Mouse (Mus musculus) layer of hippocampus, postnatal 36 days (tissue): ENCODE data around the gene Hnrnph1. TPM values are rescaled to one million over a fixed set of nuclear protein-coding genes. Genes with fewer than 3 reads are reported as not detected.
A peak's percentile ranks its signal among the peaks of the same experiment; 100 is the strongest.
"Not testable (repeated sequence)": the region's sequence is repeated elsewhere in the genome, so short reads cannot be mapped to it uniquely, and the experiment has no call there.

Experiments used
- DNase-seq, 2 experiments: peaks; one replicate each; pipeline ENCODE4 v3.0.0; 2022
- total RNA-seq, 2 experiments: library from RNA; stranded (reverse); gene quantifications; 2 replicates each; pipeline ENCODE4 v1.2.3; 2021

Hnrnph1 gene
- 100 to 1,000 TPM; 303 to 325 TPM for total RNA-seq

- peak; percentile 98 for DNase-seq
These were observed at the start of gene Hnrnph1 for GRCm38 (mm10) chr11:50376911-50377891. Hnrnph1 (plus strand) TSS chr11:50376990.

- DNase-seq, result no peak
These were observed 48.6 kb upstream of the Hnrnph1 start for GRCm38 (mm10) chr11:50328075-50328625.

DNA sequence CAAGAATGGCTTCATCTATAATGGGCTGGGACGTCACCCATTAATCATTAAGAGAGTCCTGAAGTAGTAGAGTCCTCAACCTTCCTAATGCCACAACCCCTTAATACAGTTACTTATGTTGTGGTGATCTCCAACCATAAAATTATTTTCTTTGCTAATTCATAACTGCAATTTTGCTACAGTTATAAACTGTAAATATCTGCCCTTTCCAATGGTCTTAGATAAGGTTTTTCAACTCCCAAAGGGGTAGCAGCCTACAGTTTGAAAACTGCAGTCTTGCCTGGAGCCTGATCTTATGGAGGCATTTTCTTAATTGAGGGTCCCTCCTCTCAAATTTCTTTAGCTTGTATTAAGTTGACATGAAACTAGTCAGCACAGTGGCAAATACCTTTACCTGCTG is 47.4 kb upstream of the Hnrnph1 start:
- DNase-seq, result no peak

GRCm38 (mm10) chr11:50333181-50333580 is 43.6 kb upstream of the Hnrnph1 start:
- DNase-seq, result no peak

DNA sequence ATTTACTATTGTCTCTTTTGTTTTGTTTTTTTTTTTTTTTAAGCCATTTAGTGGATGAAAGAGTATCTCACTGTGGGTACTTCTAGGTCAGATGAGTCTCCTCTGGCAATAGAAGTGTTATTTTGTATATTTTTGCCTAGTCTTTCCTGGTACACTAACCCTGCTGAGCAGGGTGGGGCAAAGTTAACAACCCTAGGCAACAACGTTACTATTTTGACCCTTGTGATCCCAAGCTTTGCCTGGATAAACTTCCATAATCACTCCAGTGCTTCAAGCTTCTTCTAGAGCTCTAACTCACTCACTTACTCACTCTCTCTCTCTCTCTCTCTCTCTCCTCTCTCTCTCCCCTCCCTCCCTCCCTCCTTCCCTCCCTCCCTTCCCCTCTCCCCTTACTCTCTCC is 40.7 kb upstream of the Hnrnph1 start:
- no peak for DNase-seq

DNA sequence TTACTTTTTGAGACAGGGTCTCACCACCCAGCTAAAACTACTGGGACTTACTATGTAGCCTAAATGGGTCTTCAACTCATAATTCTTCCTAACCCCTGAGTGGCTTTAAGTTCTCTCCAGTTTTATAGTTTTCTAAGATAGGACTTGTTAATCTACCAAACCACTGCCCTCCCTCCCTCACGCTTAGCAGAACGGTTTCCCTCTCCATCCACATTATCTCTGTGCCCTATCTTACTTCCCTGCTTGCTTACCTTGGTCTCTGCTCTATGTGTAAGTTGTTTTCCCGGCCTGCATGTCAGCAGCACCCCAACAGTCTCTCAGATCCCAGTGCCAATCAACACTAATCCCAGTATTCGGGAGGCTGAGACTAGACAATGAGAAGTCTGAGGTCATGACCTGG is 39.9 kb upstream of the Hnrnph1 start:
- DNase-seq, result no peak

- DNase-seq, result no peak
These were observed 31.3 kb upstream of the Hnrnph1 start for GRCm38 (mm10) chr11:50345486-50345885.

DNA sequence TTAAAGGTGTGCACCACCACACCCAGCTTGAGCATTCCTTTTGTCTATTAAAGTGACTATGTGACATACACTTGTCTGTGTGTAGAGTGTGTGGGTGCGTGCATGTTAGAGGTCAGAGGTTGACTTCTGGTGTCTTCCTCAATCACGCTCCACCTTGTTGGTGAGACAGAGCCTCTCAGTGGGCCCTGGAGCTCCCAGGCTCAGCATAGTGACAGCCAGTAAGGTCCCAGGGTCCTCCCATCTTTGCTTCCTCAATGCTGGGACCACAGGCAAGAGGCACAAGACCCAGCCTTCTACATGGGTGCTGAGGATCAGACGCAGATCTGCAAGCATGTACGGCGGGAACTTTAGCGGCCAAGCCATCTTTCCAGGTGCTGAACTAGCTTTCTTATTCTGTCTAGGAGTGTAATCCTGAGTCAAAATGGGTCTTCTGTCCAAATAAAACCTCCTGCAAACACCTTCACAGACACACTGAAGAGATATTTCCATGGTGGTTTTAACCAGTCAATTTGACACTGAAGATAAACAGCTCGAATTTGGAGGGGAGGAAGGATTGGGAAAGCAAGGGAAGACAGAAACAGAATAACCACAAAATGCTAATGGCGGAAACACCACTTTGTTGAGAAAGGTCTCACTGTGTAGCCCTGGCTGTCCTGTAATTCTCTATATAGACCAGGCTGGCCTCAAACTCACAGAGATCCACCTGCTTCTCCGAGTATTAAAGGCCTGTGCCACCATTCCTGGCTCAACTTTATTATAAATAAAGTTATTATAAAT is 30.3 kb upstream of the Hnrnph1 start:
- no peak for DNase-seq

DNA sequence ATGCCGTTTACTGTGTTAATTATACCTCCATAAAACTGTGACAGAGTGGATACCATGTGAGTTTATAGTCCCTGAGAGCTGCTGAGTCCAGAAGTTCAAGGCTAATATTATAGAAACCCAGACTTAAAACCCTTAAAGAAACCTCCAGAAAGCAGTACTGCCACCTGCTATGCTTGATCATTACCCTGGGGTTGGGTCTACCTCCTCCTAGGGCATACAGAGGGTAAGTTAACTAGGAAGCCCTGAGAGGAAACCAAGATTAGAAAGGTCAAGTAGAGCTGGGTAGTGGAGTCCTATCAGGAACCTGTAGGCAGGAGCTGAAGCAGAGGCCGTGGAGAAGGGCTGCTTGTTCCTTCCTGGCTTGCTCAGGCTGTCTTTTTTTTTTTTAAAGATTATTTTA is 24.6 kb upstream of the Hnrnph1 start:
- DNase-seq, result no peak

GRCm38 (mm10) chr11:50354162-50354561 is 22.6 kb upstream of the Hnrnph1 start, which contains the start of gene Cby3:
Cby3 (plus strand) TSS chr11:50354462.
- DNase-seq, result no peak

DNA sequence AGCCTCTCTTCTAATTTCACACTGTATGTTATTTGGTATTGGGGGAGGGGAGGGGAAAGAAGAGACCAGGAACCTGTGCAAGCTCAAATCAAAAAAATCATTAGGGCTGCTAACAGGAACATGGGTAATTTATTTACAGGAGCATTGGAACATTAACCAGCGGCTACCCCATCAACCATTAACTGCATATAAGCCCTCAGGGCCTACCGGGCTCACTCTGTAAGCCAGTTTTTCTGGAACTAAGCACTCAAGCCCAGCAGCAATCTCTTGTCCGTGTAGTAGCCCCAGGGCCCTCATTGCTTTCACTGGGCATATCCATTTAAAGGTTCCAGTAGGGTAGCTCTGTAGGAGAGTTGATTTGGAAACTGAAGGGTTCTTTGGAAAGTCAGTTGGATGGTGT is 21.9 kb upstream of the Hnrnph1 start:
- DNase-seq, result no peak

DNA sequence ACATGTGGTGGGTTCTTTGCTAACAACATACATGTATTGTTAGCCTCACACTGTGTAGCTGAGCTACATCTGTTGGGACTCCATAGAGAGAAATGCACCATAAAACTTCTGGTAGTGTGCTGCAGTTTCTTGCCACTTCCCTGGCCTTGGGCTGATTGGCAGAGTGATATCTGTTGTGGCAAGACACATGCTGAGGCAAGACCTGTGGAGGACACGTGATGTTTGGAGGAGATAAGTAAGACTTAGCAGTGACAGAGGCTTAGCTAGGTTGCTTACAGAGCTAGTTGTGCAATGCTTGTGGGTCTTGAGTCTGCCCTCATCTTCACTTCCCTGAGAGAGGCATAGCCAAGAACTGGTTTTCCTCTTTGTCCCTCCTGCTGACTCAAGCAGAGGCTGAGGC is 21.4 kb upstream of the Hnrnph1 start:
- DNase-seq, result no peak

DNA sequence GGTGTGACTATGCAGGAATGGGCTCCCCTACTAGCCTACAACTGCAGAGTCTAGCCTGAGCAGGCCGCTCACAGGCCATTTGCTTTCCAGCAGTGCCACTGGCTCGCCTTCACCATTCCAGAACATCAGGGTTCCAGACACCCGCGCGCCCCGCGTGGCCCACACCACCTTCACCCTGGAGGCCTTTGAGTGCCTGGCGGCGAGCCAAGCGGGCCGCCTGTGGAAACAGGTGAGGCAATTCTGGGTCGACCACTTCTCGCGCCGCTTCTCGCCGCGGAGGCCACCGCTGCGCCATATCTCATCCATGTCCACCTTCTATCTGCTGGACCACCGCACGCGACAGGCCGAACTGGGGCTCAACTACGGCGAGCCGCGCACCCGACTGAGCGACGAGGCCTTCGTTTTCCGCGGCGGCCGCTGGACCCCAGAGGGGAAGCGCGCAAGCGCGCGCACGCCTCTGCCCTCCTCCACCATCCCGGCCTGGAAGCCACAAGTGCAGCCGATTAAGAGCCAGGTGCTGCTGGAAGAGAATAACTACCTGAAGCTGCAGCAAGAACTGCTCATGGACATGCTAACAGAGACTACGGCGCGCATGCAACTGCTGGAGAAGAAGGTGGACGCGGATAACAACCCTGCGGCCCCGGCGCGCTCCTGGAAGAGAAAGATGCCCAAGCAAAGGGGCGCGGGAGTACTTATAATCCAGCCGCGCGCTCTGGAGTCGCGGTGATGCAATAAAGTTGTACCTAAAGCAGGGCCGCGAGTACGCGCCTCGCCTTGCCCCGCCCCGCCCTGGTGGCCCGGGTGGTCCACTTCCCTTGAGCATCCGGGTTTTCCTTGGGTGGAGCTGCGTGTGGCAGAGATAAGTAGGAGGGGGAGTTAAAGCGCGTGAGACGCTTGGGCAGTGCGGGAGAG is 17.6 kb upstream of the Hnrnph1 start:
- DNase-seq, result peak; percentile 51 to 56

DNA sequence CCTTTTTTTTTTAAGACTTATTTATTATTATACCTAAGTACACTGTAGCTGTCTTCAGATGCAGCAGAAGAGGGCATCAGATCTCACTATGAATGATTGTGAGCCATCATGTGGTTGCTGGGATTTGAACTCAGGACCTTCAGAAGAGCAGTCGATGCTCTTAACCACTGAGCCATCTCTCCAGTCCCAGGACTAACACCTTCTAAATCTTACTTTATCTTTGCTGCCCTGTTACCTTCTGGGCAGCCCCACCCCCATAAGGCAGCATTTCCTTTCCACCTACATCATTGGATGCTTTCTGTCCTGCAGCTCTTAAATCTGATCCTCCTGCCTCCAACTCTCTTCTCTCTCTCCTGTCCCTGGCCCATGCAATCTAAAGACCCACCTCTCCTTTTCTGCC is 15.5 kb upstream of the Hnrnph1 start:
- DNase-seq, result not testable (repeated sequence)

DNA sequence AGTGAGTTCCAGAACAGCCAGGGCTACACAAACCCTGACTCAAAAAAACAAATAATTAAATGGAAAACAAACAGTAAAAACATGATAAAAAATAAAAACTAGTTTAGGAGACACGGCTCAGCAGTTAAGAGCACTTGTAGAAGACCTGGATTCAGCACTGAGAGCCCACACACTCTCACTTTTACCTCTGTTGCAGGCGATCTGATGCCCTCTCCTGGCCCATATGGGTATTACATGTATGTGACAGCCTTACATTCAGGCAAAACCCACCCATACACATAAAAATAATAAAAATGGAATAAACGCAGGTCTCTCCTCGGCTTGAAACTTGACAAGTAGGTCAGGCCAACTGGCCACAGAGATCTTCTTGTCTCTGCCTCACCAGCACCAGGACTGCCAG is 12.2 kb upstream of the Hnrnph1 start:
- peak in 1 of 2 experiments; percentile 70 for DNase-seq

- DNase-seq, result no peak
These were observed 11.5 kb upstream of the Hnrnph1 start for GRCm38 (mm10) chr11:50365322-50365721.

DNA sequence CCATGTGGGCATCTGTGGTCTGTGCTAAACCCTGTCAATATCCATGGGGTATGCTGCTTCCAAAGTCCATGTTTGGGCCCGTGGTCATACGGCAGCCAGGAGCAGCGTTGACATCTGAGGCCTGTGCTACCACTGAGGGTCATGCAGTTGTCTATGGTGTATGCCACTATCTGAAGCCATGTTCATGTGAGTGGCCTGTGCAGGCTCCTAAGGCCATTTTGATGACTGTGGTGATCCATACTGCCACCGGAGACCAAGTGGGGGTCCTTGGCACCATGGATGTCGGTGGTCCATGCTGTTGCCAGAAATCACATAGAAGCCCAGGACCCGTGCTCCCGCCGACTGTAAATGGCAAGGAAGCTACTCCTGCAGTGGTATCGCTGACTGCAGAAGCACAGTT is 9.3 kb upstream of the Hnrnph1 start:
- no peak for DNase-seq

- DNase-seq, result no peak
These were observed 7.4 kb upstream of the Hnrnph1 start for GRCm38 (mm10) chr11:50369360-50369911.

DNA sequence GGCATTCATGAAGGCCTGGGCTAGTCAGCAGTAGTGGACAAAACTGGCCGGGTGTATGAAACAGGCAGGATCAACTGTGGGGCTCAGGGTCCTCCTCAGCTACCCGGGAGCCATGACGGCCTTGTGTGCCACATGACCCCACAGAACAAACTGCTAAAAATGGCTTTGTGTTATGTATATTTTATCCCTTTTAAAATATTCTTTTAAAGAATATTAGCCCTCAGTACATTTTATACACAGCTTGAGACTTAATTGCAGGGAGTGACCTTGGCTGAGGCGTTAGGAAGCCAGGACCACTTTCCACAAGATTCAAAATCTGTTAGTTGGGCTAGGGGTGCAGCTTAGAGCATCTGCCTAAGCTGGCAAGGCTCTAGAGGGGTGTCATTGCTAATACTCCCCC is 5.8 kb upstream of the Hnrnph1 start:
- no peak for DNase-seq

DNA sequence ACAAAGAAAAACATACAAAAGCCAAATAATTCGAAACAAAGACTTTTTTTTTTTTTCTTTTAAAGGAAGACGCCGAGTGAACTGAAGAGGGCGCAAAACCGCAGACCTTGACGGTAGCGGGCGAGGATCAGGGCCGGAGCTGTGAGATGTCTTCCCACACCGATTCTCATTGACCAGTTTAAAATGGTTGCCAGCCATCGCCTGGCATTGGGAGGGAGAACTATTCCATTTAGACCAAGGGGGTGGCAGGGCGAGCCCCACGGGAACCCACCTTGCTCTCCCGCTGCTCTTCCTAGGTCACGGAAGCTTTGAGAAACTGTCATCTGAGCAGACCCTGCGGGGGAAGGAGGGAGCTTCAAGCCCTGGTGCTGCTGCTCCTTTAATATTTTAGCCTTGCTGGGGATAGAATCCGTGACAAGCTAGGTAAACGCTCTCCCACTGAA is 5.4 kb upstream of the Hnrnph1 start:
- peak in 1 of 2 experiments; percentile 34 for DNase-seq

- no peak for DNase-seq
These were observed 4.9 kb upstream of the Hnrnph1 start for GRCm38 (mm10) chr11:50371911-50372310.

DNA sequence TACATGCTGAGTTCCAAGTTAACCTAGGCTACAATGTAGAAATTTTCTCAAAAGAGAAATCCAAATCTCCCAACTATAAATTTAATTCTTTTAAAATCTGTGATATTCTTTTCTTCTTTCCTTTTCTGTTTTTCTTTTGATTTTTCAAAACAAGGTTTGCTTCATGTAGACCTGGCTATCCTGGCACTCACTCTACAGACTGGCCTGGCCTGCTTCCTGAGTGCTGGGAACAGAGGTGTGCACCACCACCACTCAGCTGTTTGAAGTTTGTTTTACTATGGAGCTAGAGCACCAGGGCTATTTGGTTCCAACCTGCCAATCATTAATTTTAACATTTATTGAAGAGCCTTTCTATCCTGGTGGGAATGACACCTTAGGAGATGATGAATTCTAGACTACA is 3.7 kb upstream of the Hnrnph1 start:
- no peak for DNase-seq
